Mouse (Mus musculus): ENCODE measurements around the gene Zfp941. TPM values are rescaled to one million over a fixed set of nuclear protein-coding genes. Genes with fewer than 3 reads are reported as not detected.
A peak's percentile ranks its signal among the peaks of the same experiment; 100 is the strongest.

Zfp941 gene
- 1.2 and 1.3 TPM in 2 replicates for polyA plus RNA-seq (2015; fragmentation: Nextera tagmentation; extraction: Ambion mirVana)

DNA sequence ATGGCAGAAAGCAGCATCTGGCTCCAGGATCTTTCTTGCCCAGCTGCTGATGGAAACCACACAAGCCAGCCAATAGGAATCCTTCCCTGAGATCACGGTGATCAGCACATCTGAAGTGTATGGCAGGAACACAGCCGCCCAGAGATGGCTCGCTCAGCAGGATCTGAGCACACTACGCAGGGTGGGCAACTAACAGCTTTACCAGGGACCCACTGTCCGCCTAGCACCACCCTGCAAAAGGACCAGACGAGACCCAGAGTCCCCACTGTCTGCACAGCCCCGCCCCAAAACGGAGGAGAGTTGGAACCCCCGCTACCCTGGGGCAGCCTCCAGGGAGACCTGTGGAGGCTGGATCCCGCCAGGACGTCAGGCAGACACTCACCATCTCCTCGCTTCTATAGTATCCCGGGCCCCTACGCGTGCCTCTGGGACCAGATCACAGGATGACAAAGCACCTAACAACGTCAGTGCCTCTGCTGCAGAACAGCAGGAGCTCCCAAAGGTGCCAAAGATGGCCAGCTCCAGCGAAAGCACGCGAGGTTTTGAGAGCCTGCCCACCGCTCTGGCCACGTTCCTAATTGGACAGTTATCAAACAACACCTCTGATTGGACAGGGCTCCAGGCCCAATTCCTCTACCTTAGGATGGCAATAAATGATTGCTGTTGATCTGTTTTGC lies at the start of gene Zfp941:
Gene Zfp941 (minus strand): TSS at position 526 of the 677 bp plus-strand sequence.
- ATAC-seq (replicated peaks; ENCODE audit: low FRiP score, low read depth), result peak; percentile 82
- Histone ChIP-seq H3K36me3 (ENCODE audit: insufficient read depth, low read length) (no peaks in the 10 kb centered on the region), H3K4me1 (replicated peaks; ENCODE audit: insufficient read depth, low read length) (no peaks in the 10 kb centered on the region), H3K9ac (ENCODE audit: low read depth, low read length) (peak within 1 kb of the TSS; percentile 32; the same call in 1 of the 2 replicates), H3K4me3 (replicated peaks; ENCODE audit: low read depth, low read length) (peak within 1 kb of the TSS; percentile 40), H3K4me2 (ENCODE audit: low read length) (peak within 1 kb of the TSS; percentile 73), H3K9me3 (replicated peaks; ENCODE audit: low read length) (no peaks in the 10 kb centered on the region), H3K27ac (no peak within 1 kb of the TSS), H3K27me3 (ENCODE audit: insufficient read depth, low read length) (no peaks in the 10 kb centered on the region)
- under 1% methylated on average over 21 of the region's 21 CpGs for WGBS
- TF ChIP-seq CTCF (IDR thresholded peaks at IDR 0.05; ENCODE audit: low read depth), result no peak
- DNase-seq (ENCODE audit: low spot score), result peak; percentile 57

DNA sequence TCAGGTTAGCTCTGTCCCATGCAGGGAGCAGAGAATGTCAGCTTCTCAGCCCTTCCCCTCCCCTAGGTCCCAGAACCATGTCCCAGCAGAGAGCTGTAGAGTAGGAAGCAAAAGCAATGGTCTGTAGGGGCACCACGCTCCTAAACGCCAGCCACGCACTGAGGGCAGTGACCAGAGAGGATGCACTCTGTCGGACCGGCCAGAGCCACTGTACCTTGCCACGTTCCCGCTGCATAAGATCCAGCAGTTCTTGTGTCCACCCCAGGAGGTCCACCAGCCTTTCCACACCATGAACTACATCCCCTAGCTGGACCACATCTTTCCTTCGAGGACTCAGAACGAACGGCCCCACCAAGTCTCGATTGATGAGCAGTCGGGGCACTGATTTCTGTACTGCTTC lies 42.8 kb upstream of the Zfp941 start:
- H3K27ac ChIP-seq, result no peak overlapping the region
- TF ChIP-seq CTCF (IDR thresholded peaks at IDR 0.05; ENCODE audit: low read depth), result no peak
- H3K36me3 ChIP-seq (ENCODE audit: insufficient read depth, low read length), result peaks cover 48% of the 10 kb centered on the region
- no peak overlapping the region for H3K4me2 ChIP-seq (ENCODE audit: low read length)
- no peak overlapping the region for H3K4me3 ChIP-seq (replicated peaks; ENCODE audit: low read depth, low read length)
- H3K27me3 ChIP-seq (ENCODE audit: insufficient read depth, low read length), result no peaks in the 10 kb centered on the region
- no peaks in the 10 kb centered on the region for H3K4me1 ChIP-seq (replicated peaks; ENCODE audit: insufficient read depth, low read length)
- H3K9me3 ChIP-seq (replicated peaks; ENCODE audit: low read length), result no peaks in the 10 kb centered on the region
- no peak overlapping the region for H3K9ac ChIP-seq (ENCODE audit: low read depth, low read length)
- no peak for ATAC-seq (replicated peaks; ENCODE audit: low FRiP score, low read depth)
- 89% methylated on average over 12 of the region's 12 CpGs for whole genome bisulfite sequencing
- no peak for DNase-seq (ENCODE audit: low spot score)

DNA sequence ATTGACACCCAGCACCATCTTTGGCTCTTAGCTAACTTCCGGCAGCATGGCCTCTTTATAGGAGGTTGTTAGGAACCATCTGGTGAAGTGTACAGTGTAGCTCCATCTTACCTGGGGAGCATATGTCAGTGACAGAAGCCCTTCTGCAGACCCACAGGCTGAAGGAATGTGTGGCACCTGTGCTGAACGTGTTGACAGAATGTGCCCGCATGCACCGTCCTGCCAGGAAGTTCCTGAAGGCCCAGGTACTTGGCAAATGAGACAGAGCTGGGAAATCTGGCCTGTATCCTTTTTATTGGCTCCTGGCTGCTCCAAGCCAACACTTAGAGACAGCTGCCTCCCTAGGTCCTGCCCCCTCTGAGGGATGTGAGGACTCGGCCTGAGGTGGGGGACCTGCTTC lies 38.8 kb upstream of the Zfp941 start:
- WGBS, result 89% methylated on average over 5 of the region's 5 CpGs
- Histone ChIP-seq H3K36me3 (ENCODE audit: insufficient read depth, low read length) (peaks cover 42% of the 10 kb centered on the region), H3K4me1 (replicated peaks; ENCODE audit: insufficient read depth, low read length) (peaks cover 10% of the 10 kb centered on the region; the same call in 1 of the 2 replicates), H3K9ac (ENCODE audit: low read depth, low read length) (no peak overlapping the region), H3K27ac (no peak overlapping the region), H3K4me3 (replicated peaks; ENCODE audit: low read depth, low read length) (no peak overlapping the region), H3K27me3 (ENCODE audit: insufficient read depth, low read length) (no peaks in the 10 kb centered on the region), H3K4me2 (ENCODE audit: low read length) (no peak overlapping the region), H3K9me3 (replicated peaks; ENCODE audit: low read length) (no peaks in the 10 kb centered on the region)
- ATAC-seq (replicated peaks; ENCODE audit: low FRiP score, low read depth) (no peak), DNase-seq (ENCODE audit: low spot score) (no peak)
- no peak for TF ChIP-seq CTCF (IDR thresholded peaks at IDR 0.05; ENCODE audit: low read depth)

DNA sequence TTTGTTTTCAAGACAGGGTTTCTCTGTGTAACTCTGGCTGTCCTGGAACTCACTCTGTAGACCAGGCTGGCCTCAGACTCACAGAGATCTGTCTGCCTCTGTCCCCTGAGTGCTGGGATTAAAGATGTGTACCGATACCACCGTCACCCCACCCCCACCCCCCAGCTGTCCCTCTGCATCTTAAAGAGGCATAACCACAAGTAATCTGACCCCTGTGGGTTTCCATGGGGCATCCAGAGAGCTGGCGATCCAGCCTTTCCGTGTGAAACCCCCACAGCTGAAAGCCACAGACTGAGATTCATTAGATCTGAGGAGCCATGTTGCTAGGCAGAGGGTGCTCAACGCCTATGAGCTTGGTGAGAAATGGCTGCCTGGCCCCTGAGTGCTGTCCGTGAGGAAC lies 38.0 kb upstream of the Zfp941 start:
- Histone ChIP-seq H3K9me3 (replicated peaks; ENCODE audit: low read length) (no peaks in the 10 kb centered on the region), H3K27me3 (ENCODE audit: insufficient read depth, low read length) (no peaks in the 10 kb centered on the region), H3K4me3 (replicated peaks; ENCODE audit: low read depth, low read length) (no peak overlapping the region), H3K27ac (no peak overlapping the region), H3K4me1 (replicated peaks; ENCODE audit: insufficient read depth, low read length) (peaks cover 17% of the 10 kb centered on the region; the same call in 1 of the 2 replicates), H3K9ac (ENCODE audit: low read depth, low read length) (no peak overlapping the region), H3K4me2 (ENCODE audit: low read length) (no peak overlapping the region), H3K36me3 (ENCODE audit: insufficient read depth, low read length) (peaks cover 42% of the 10 kb centered on the region)
- DNase-seq (ENCODE audit: low spot score) (no peak), ATAC-seq (replicated peaks; ENCODE audit: low FRiP score, low read depth) (no peak)
- no peak for TF ChIP-seq CTCF (IDR thresholded peaks at IDR 0.05; ENCODE audit: low read depth)
- 76% methylated on average over 6 of the region's 6 CpGs for WGBS

DNA sequence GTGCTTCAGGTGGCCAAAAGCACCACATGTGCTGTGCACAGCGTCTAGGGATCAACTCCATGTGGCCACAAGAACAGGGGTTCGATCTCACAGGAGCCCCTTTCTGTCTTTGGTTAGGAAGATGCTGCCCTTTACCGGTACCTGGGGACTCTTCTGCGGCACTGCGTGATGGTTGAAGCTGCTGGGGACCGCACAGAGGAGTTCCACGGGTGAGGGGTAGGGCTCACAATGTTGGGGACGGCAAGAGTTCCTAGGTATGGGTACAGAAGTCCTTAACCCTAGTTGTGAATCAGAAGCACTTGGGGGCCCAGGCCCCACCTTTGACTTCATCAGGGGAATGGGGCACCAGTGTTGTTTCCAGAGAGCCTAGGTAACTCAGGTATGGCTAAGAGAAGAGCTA lies 36.8 kb upstream of the Zfp941 start:
- peak overlapping the region; percentile 90 for H3K9ac ChIP-seq (ENCODE audit: low read depth, low read length)
- peaks cover 34% of the 10 kb centered on the region for H3K36me3 ChIP-seq (ENCODE audit: insufficient read depth, low read length)
- H3K4me2 ChIP-seq (ENCODE audit: low read length), result peak overlapping the region; percentile 97
- WGBS, result 95% methylated on average over 8 of the region's 8 CpGs
- peaks cover 18% of the 10 kb centered on the region; the same call in 1 of the 2 replicates for H3K4me1 ChIP-seq (replicated peaks; ENCODE audit: insufficient read depth, low read length)
- no peaks in the 10 kb centered on the region for H3K27me3 ChIP-seq (ENCODE audit: insufficient read depth, low read length)
- TF ChIP-seq CTCF (IDR thresholded peaks at IDR 0.05; ENCODE audit: low read depth), result no peak
- DNase-seq (ENCODE audit: low spot score) (no peak), ATAC-seq (replicated peaks; ENCODE audit: low FRiP score, low read depth) (no peak)
- no peaks in the 10 kb centered on the region for H3K9me3 ChIP-seq (replicated peaks; ENCODE audit: low read length)
- no peak overlapping the region for H3K4me3 ChIP-seq (replicated peaks; ENCODE audit: low read depth, low read length)
- H3K27ac ChIP-seq, result no peak overlapping the region

DNA sequence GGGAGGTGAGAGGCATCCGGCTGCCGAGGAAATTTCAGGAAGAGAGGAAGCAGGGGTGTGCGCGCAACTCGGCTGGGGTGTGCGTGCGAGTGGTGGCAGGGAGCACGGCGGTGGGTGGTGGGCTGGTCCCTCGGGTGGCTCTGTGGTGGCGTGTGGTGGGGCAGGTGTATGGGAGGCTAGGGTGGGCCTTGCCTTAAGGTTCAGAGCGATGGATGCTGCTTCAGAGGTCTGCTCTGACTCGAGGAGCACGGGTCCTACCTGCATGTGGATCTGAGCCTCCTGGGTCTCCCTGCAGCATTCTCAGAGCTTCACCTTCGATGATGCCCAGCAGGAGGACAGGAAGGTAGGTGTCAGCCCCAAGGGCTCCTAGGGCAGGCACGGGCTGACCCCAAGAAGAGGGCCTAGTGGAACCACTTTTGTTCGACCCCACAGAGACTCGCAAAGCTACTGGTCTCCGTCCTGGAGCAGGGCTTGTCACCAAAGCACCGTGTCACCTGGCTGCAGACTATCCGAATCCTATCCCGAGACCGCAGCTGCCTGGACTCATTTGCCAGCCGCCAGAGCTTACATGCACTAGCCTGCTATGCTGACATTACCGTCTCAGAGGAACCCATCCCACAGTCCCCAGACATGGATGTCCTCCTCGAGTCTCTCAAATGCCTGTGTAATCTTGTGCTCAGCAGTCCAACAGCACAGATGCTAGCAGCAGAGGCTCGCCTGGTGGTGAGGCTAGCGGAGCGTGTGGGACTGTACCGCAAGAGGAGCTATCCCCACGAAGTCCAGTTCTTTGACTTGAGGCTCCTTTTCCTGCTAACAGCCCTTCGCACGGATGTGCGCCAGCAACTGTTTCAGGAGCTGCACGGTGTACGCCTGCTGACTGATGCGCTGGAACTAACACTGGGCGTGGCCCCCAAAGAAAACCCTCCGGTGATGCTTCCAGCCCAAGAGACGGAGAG lies 35.9 kb upstream of the Zfp941 start, which contains the start of gene Bet1l:
Gene Bet1l (minus strand): TSS at position 28 of the 956 bp plus-strand sequence.
- Histone ChIP-seq H3K4me2 (ENCODE audit: low read length) (peak within 1 kb of the TSS; percentile 97), H3K4me3 (replicated peaks; ENCODE audit: low read depth, low read length) (peak within 1 kb of the TSS; percentile 81), H3K4me1 (replicated peaks; ENCODE audit: insufficient read depth, low read length) (peaks cover 18% of the 10 kb centered on the region; the same call in 1 of the 2 replicates), H3K9me3 (replicated peaks; ENCODE audit: low read length) (no peaks in the 10 kb centered on the region), H3K27ac (peak within 1 kb of the TSS; percentile 94), H3K9ac (ENCODE audit: low read depth, low read length) (peak within 1 kb of the TSS; percentile 90), H3K27me3 (ENCODE audit: insufficient read depth, low read length) (no peaks in the 10 kb centered on the region), H3K36me3 (ENCODE audit: insufficient read depth, low read length) (peaks cover 34% of the 10 kb centered on the region)
- WGBS, result 30% methylated on average over 40 of the region's 40 CpGs
- TF ChIP-seq CTCF (IDR thresholded peaks at IDR 0.05; ENCODE audit: low read depth), result no peak
- ATAC-seq (replicated peaks; ENCODE audit: low FRiP score, low read depth), result peak; percentile 19
- peak; percentile 26 for DNase-seq (ENCODE audit: low spot score)
